14 mouse cellular contexts compared by ENCODE assay signal in the genomic region with DNA sequence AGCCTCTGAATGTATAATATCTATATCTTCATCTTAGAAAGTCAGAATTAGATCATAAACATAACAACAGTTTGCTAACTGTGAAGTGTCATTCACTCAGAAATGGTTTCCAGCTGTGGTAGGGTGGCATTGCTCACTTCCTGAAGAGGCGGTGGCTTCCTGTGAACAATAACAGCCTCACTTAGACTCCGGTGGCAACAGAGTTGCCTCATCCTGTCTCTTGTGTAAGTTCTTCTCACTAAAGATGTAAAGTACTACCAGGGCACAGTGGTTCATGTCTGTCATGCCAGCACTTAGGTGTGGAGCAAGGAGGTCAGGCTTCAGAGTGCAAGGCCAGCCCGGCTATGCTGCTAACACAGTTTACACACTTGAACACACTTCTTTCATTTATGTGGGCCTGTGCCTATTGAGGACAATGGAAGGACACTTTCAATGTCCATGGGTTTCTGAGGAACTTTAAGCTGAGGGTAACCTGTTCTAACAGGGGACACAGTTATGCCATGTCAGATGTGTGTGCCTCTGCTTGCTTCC.
A peak's percentile ranks its signal among the peaks of the same experiment; 100 is the strongest.
DNase-seq lines count a peak whose midpoint lies in the region; ATAC-seq and TF ChIP-seq lines count a peak whose summit lies in the region.
"Had no signal": no experiment of that assay in that cellular context is flagged by ENCODE, and none has a peak within 500 bp of the region (broad histone marks: within the 10 kb centered on the region; RNA-seq: fewer than 3 reads in every experiment).

No protein-coding gene starts in this region.

- no peak overlapping the region for H3K4me3 ChIP-seq in C2C12 (ENCODE audit: insufficient read depth, poor library complexity, severe bottlenecking)
- H3K4me3 ChIP-seq in liver, embryonic 13.5 days (replicated peaks) = no peak overlapping the region
- no peak overlapping the region for H3K4me3 ChIP-seq in limb, embryonic 10.5 days
- H3K4me3 ChIP-seq: midbrain, embryonic 10.5 days had no signal

- no peak overlapping the region for H3K4me2 ChIP-seq in liver, embryonic 13.5 days

- H3ac ChIP-seq in C2C12 (ENCODE audit: control insufficient read depth, insufficient read length, low read depth) = peak overlapping the region; percentile 15

- ATAC-seq in activated CD4-positive, CD25-positive, alpha-beta regulatory T cell, adult 4 months = peak; percentile 95
- ATAC-seq in liver, embryonic 13.5 days (ENCODE audit: low read depth) = no peak

- TF ChIP-seq CTCF in C2C12 (IDR thresholded peaks at IDR 0.05; ENCODE audit: control insufficient read depth, insufficient read depth, insufficient read length) = no peak

- H3K9ac ChIP-seq in liver, embryonic 13.5 days = no peak overlapping the region

- no peaks in the 10 kb centered on the region for H3K9me3 ChIP-seq in liver, embryonic 13.5 days (replicated peaks)
- H3K9me3 ChIP-seq in limb, embryonic 10.5 days (replicated peaks) = no peaks in the 10 kb centered on the region
- H3K9me3 ChIP-seq: midbrain, embryonic 10.5 days had no signal

- H3K4me1 ChIP-seq in liver, embryonic 13.5 days (replicated peaks) = peaks cover 30% of the 10 kb centered on the region
- H3K4me1 ChIP-seq in limb, embryonic 10.5 days = peaks cover 17% of the 10 kb centered on the region

- H3K79me3 ChIP-seq in C2C12 (ENCODE audit: low read depth) = no peaks in the 10 kb centered on the region

- H3K27me3 ChIP-seq in C2C12 (ENCODE audit: control insufficient read depth, insufficient read depth, insufficient read length) = no peaks in the 10 kb centered on the region
- no peaks in the 10 kb centered on the region for H3K27me3 ChIP-seq in liver, embryonic 13.5 days
- no peaks in the 10 kb centered on the region for H3K27me3 ChIP-seq in limb, embryonic 10.5 days (ENCODE audit: low read depth, poor library complexity, severe bottlenecking)

- H3K79me2 ChIP-seq in C2C12 (ENCODE audit: control insufficient read depth, insufficient read depth) = no peaks in the 10 kb centered on the region

- H3K27ac ChIP-seq in liver, embryonic 13.5 days = peak overlapping the region; percentile 32; the same call in 1 of the 2 replicates
- H3K27ac ChIP-seq in limb, embryonic 10.5 days = no peak overlapping the region
- H3K27ac ChIP-seq: kidney, postnatal 0 days; midbrain, embryonic 10.5 days had no signal

- WGBS in liver, embryonic 13.5 days (ENCODE audit: insufficient replicate concordance) = 37% methylated on average over 3 of the region's 3 CpGs
- 72% methylated on average over 3 of the region's 3 CpGs for WGBS in limb, embryonic 10.5 days

- H3K36me3 ChIP-seq in C2C12 (ENCODE audit: control insufficient read depth, insufficient read depth) = no peaks in the 10 kb centered on the region
- no peaks in the 10 kb centered on the region for H3K36me3 ChIP-seq in liver, embryonic 13.5 days
- H3K36me3 ChIP-seq in limb, embryonic 10.5 days = peaks cover 4% of the 10 kb centered on the region; the same call in 1 of the 2 replicates
- H3K36me3 ChIP-seq: G1E; midbrain, embryonic 10.5 days had no signal

- DNase-seq in liver, embryonic 13.5 days = no peak
- DNase-seq in natural killer cell, adult 2 months (ENCODE audit: low spot score in 2 of 2) = peak; percentile 51 to 71
- no peak for DNase-seq in limb, embryonic 10.5 days (ENCODE audit: low spot score)
- DNase-seq in urinary bladder, postnatal 10 days (ENCODE audit: low spot score) = no peak
- no peak for DNase-seq in layer of hippocampus, postnatal 36 days
- DNase-seq: adrenal gland, postnatal 36 days; cerebellum, postnatal 14 days; gastrocnemius, postnatal 10 days; heart, postnatal 4 days had no signal

TF ChIP-seq in C2C12, 6 proteins besides CTCF, POLR2A, EP300 and RAD21:
- TF ChIP-seq MYOD1 (IDR thresholded peaks at IDR 0.05; ENCODE audit: control insufficient read depth, insufficient read length, low read depth) (no peak), CEBPB (IDR thresholded peaks at IDR 0.05; ENCODE audit: low read depth) (peak; percentile 55), MAX (IDR thresholded peaks at IDR 0.05) (no peak), MYOG (IDR thresholded peaks at IDR 0.05; ENCODE audit: control insufficient read depth, extremely low read depth, insufficient read length) (no peak), USF1 (IDR thresholded peaks at IDR 0.05; ENCODE audit: low read depth) (no peak), FOSL1 (IDR thresholded peaks at IDR 0.05; ENCODE audit: insufficient read depth, low read length, poor library complexity, severe bottlenecking) (no peak)
TF ChIP-seq in C2C12: peak in this region for 1.

Comparison
In these comparisons a context has a peak if more than half of its experiments do, and no peak if none do; other contexts are left out.
1. DNase-seq: peak in natural killer cell, adult 2 months (2 of 2); none in liver, embryonic 13.5 days (single experiment), limb, embryonic 10.5 days (single experiment), urinary bladder, postnatal 10 days (single experiment) and layer of hippocampus, postnatal 36 days (0 of 2).